Mouse (Mus musculus): Measurements from ENCODE around the gene Mep1a. TPM values are rescaled to one million over a fixed set of nuclear protein-coding genes. Genes with fewer than 3 reads are reported as not detected.
"Not testable (repeated sequence)": the region's sequence is repeated elsewhere in the genome, so short reads cannot be mapped to it uniquely, and the experiment has no call there.

Mep1a gene
- polyA plus RNA-seq (2016; fragmentation: Nextera tagmentation; extraction: Ambion mirVana), result not detected in 2 replicates

GRCm38 (mm10) chr17:43502592-43502991 lies at the start of gene Mep1a:
Gene Mep1a, minus strand, starts transcription at chr17:43502812.
- no peak within 1 kb of the TSS for H3K4me3 ChIP-seq
- no peaks in the 10 kb centered on the region for H3K27me3 ChIP-seq
- no peak for ATAC-seq (ENCODE audit: low FRiP score)
- no peak within 1 kb of the TSS for H3K4me2 ChIP-seq (replicated peaks)
- no peak within 1 kb of the TSS for H3K9ac ChIP-seq
- no peaks in the 10 kb centered on the region for H3K36me3 ChIP-seq
- no peaks in the 10 kb centered on the region for H3K4me1 ChIP-seq
- H3K27ac ChIP-seq, result no peak within 1 kb of the TSS
- 91% methylated on average over 9 of the region's 9 CpGs for WGBS
- no peaks in the 10 kb centered on the region for H3K9me3 ChIP-seq (replicated peaks)

GRCm38 (mm10) chr17:43551122-43551630 lies 48.6 kb upstream of the Mep1a start:
- ATAC-seq (ENCODE audit: low FRiP score), result no peak
- Histone ChIP-seq H3K4me1 (0 out of 2 replicates have a peak, but pooled peaks cover 4% of the 10 kb centered on the region), H3K27ac (no peak overlapping the region), H3K9ac (no peak overlapping the region), H3K4me2 (replicated peaks) (no peak overlapping the region), H3K36me3 (no peaks in the 10 kb centered on the region), H3K9me3 (replicated peaks) (no peaks in the 10 kb centered on the region), H3K27me3 (no peaks in the 10 kb centered on the region), H3K4me3 (no peak overlapping the region)
- WGBS, result 27% methylated on average over 3 of the region's 3 CpGs

- WGBS, result 92% methylated on average over 4 of the region's 4 CpGs
- ATAC-seq (ENCODE audit: low FRiP score), result no peak
- Histone ChIP-seq H3K9me3 (replicated peaks) (no peaks in the 10 kb centered on the region), H3K4me1 (no peaks in the 10 kb centered on the region), H3K4me2 (replicated peaks) (no peak overlapping the region), H3K9ac (no peak overlapping the region), H3K27me3 (no peaks in the 10 kb centered on the region), H3K27ac (no peak overlapping the region), H3K36me3 (no peaks in the 10 kb centered on the region), H3K4me3 (no peak overlapping the region)
Measured at GRCm38 (mm10) chr17:43544040-43544439, 41.4 kb upstream of the Mep1a start.

GRCm38 (mm10) chr17:43543539-43543938 lies 40.9 kb upstream of the Mep1a start, which contains the start of gene Ankrd66:
Gene Ankrd66, minus strand, starts transcription at chr17:43543639.
- WGBS, result 82% methylated on average over 1 of the region's 1 CpGs

GRCm38 (mm10) chr17:43538767-43539166 lies 36.2 kb upstream of the Mep1a start:
- H3K27me3 ChIP-seq, result no peaks in the 10 kb centered on the region
- H3K4me2 ChIP-seq (replicated peaks), result no peak overlapping the region
- no peak overlapping the region for H3K9ac ChIP-seq
- no peak overlapping the region for H3K27ac ChIP-seq
- no peak for ATAC-seq (ENCODE audit: low FRiP score)
- peaks cover 6% of the 10 kb centered on the region for H3K4me1 ChIP-seq
- WGBS, result 96% methylated on average over 3 of the region's 3 CpGs
- no peaks in the 10 kb centered on the region for H3K9me3 ChIP-seq (replicated peaks)
- no peaks in the 10 kb centered on the region for H3K36me3 ChIP-seq
- H3K4me3 ChIP-seq, result no peak overlapping the region

More at GRCm38 (mm10) chr17:43543539-43543938, 40.9 kb upstream of the Mep1a start, which contains the start of gene Ankrd66:
- Histone ChIP-seq H3K27ac (no peak within 1 kb of the TSS), H3K4me2 (replicated peaks) (no peak within 1 kb of the TSS), H3K36me3 (no peaks in the 10 kb centered on the region), H3K9me3 (replicated peaks) (no peaks in the 10 kb centered on the region), H3K4me3 (no peak within 1 kb of the TSS), H3K4me1 (no peaks in the 10 kb centered on the region), H3K27me3 (no peaks in the 10 kb centered on the region), H3K9ac (no peak within 1 kb of the TSS)
- no peak for ATAC-seq (ENCODE audit: low FRiP score)

GRCm38 (mm10) chr17:43536841-43537240 lies 34.2 kb upstream of the Mep1a start:
- not testable (repeated sequence) for H3K27ac ChIP-seq; H3K4me2 ChIP-seq (replicated peaks); H3K36me3 ChIP-seq; H3K9me3 ChIP-seq (replicated peaks); H3K27me3 ChIP-seq; H3K4me1 ChIP-seq; ATAC-seq (ENCODE audit: low FRiP score); H3K4me3 ChIP-seq; H3K9ac ChIP-seq
- 90% methylated on average over 6 of the region's 6 CpGs for WGBS

- peaks cover 6% of the 10 kb centered on the region for H3K4me1 ChIP-seq
- peak overlapping the region; percentile 20 for H3K4me3 ChIP-seq
- no peak overlapping the region for H3K27ac ChIP-seq
- no peak overlapping the region for H3K9ac ChIP-seq
- H3K4me2 ChIP-seq (replicated peaks), result peak overlapping the region; percentile 42
- 6% methylated on average over 23 of the region's 23 CpGs for WGBS
- no peaks in the 10 kb centered on the region for H3K36me3 ChIP-seq
- H3K27me3 ChIP-seq, result no peaks in the 10 kb centered on the region
- peak; percentile 73 for ATAC-seq (ENCODE audit: low FRiP score)
- no peaks in the 10 kb centered on the region for H3K9me3 ChIP-seq (replicated peaks)
Measured at GRCm38 (mm10) chr17:43534362-43535222, 32.0 kb upstream of the Mep1a start.

GRCm38 (mm10) chr17:43531192-43531591 lies 28.6 kb upstream of the Mep1a start:
- H3K9me3 ChIP-seq (replicated peaks), result no peaks in the 10 kb centered on the region
- no peak overlapping the region for H3K9ac ChIP-seq
- H3K4me2 ChIP-seq (replicated peaks), result no peak overlapping the region
- H3K4me1 ChIP-seq, result peaks cover 6% of the 10 kb centered on the region
- no peak for ATAC-seq (ENCODE audit: low FRiP score)
- no peaks in the 10 kb centered on the region for H3K36me3 ChIP-seq
- H3K4me3 ChIP-seq, result no peak overlapping the region
- no peaks in the 10 kb centered on the region for H3K27me3 ChIP-seq
- no peak overlapping the region for H3K27ac ChIP-seq
- WGBS, result 90% methylated on average over 4 of the region's 4 CpGs

- Histone ChIP-seq H3K4me2 (replicated peaks) (no peak overlapping the region), H3K9me3 (replicated peaks) (no peaks in the 10 kb centered on the region), H3K36me3 (no peaks in the 10 kb centered on the region), H3K27ac (no peak overlapping the region), H3K27me3 (no peaks in the 10 kb centered on the region), H3K4me1 (peaks cover 6% of the 10 kb centered on the region), H3K9ac (no peak overlapping the region), H3K4me3 (no peak overlapping the region)
- no peak for ATAC-seq (ENCODE audit: low FRiP score)
- 89% methylated on average over 2 of the region's 2 CpGs for WGBS
Measured at GRCm38 (mm10) chr17:43530507-43530906, 27.9 kb upstream of the Mep1a start.

- no peak overlapping the region for H3K4me2 ChIP-seq (replicated peaks)
- no peak overlapping the region for H3K27ac ChIP-seq
- no peak overlapping the region for H3K9ac ChIP-seq
- no peak overlapping the region for H3K4me3 ChIP-seq
- 88% methylated on average over 3 of the region's 3 CpGs for WGBS
- ATAC-seq (ENCODE audit: low FRiP score), result no peak
- H3K4me1 ChIP-seq, result no peaks in the 10 kb centered on the region
- no peaks in the 10 kb centered on the region for H3K36me3 ChIP-seq
- no peaks in the 10 kb centered on the region for H3K9me3 ChIP-seq (replicated peaks)
- H3K27me3 ChIP-seq, result no peaks in the 10 kb centered on the region
Measured at GRCm38 (mm10) chr17:43520166-43520565, 17.6 kb upstream of the Mep1a start.

GRCm38 (mm10) chr17:43518644-43519409 lies 16.2 kb upstream of the Mep1a start:
- Histone ChIP-seq H3K4me3 (no peak overlapping the region), H3K36me3 (no peaks in the 10 kb centered on the region), H3K4me1 (no peaks in the 10 kb centered on the region), H3K27me3 (no peaks in the 10 kb centered on the region), H3K9ac (no peak overlapping the region), H3K4me2 (replicated peaks) (no peak overlapping the region), H3K27ac (no peak overlapping the region), H3K9me3 (replicated peaks) (peaks cover 7% of the 10 kb centered on the region; the same call in 1 of the 2 replicates)
- peak; percentile 72 for ATAC-seq (ENCODE audit: low FRiP score)
- 31% methylated on average over 18 of the region's 18 CpGs for WGBS

GRCm38 (mm10) chr17:43510782-43511181 lies 8.2 kb upstream of the Mep1a start:
- no peaks in the 10 kb centered on the region for H3K4me1 ChIP-seq
- H3K36me3 ChIP-seq, result no peaks in the 10 kb centered on the region
- H3K4me3 ChIP-seq, result no peak overlapping the region
- no peak for ATAC-seq (ENCODE audit: low FRiP score)
- 69% methylated on average over 4 of the region's 4 CpGs for WGBS
- H3K27ac ChIP-seq, result no peak overlapping the region
- H3K9me3 ChIP-seq (replicated peaks), result peaks cover 7% of the 10 kb centered on the region; the same call in 1 of the 2 replicates
- H3K4me2 ChIP-seq (replicated peaks), result no peak overlapping the region
- H3K27me3 ChIP-seq, result no peaks in the 10 kb centered on the region
- H3K9ac ChIP-seq, result no peak overlapping the region

Measured in hindbrain, embryonic 12.5 days (tissue).